Mouse (Mus musculus) ES-E14 (cell line): ENCODE results near the gene Abr. TPM values are rescaled to one million over a fixed set of nuclear protein-coding genes. Genes with fewer than 3 reads are reported as not detected.

Experiments
- DNase-seq: peaks from one replicate; pipeline ENCODE4 v3.0.0-alpha.2; 2013; ENCODE audit warnings: low read depth, low spot score
- H3K27ac ChIP-seq: 2 replicates; pipeline ENCODE4 v1.5.1; 2012; ENCODE audit warnings: low read depth, mild to moderate bottlenecking, low read length, moderate library complexity, mixed read lengths; ENCODE audit not compliant: poor library complexity, insufficient read depth, severe bottlenecking
- H3K36me3 ChIP-seq: 2 replicates; pipeline ENCODE4 v1.6.1; 2012; ENCODE audit warnings: mild to moderate bottlenecking, low read length, moderate library complexity, mixed read lengths; ENCODE audit not compliant: control insufficient read depth, poor library complexity, insufficient read depth, severe bottlenecking
- H3K4me1 ChIP-seq, 2 experiments: fragments of 150-350 bp in 1 of 2; sonication (generic) in 1 of 2; 2 replicates each; pipeline ENCODE4 v1.6.1; 2012; ENCODE audit warnings: low read length in 2 of 2, mild to moderate bottlenecking in 1 of 2, mixed read lengths in 1 of 2; ENCODE audit not compliant: control insufficient read depth in 2 of 2, insufficient read depth in 2 of 2, poor library complexity in 1 of 2
- H3K4me3 ChIP-seq, 2 experiments: fragments of 150-350 bp in 1 of 2; sonication (generic) in 1 of 2; 2 replicates each; pipeline ENCODE4 v1.5.1; 2012; ENCODE audit warnings: low read length in 2 of 2, low read depth in 1 of 2, mild to moderate bottlenecking in 1 of 2, mixed read lengths in 1 of 2; ENCODE audit not compliant: insufficient read depth in 1 of 2, poor library complexity in 1 of 2, severe bottlenecking in 1 of 2
- H3K9ac ChIP-seq: 2 replicates; pipeline ENCODE4 v1.6.1; 2012; ENCODE audit warnings: low read depth, mild to moderate bottlenecking, low read length, mixed read lengths; ENCODE audit not compliant: poor library complexity, insufficient read depth, severe bottlenecking
- H3K9me3 ChIP-seq: fragments of 150-350 bp; sonication (generic); 2 replicates; pipeline ENCODE4 v1.6.1; 2012; ENCODE audit warnings: low read depth, mild to moderate bottlenecking, low read length; ENCODE audit not compliant: control insufficient read depth, insufficient read depth
- CHD2 ChIP-seq: IDR thresholded peaks from 2 replicates; pipeline ENCODE4 v1.6.1; 2014; ENCODE audit warnings: mild to moderate bottlenecking, low read depth, low read length, inconsistent platforms
- HCFC1 ChIP-seq: IDR thresholded peaks from 2 replicates; pipeline ENCODE4 v1.6.1; 2012; ENCODE audit warnings: low read length, inconsistent platforms, borderline replicate concordance; ENCODE audit not compliant: insufficient read depth
- MAFK ChIP-seq: IDR thresholded peaks from 2 replicates; pipeline ENCODE4 v1.6.1; 2014; ENCODE audit warnings: mild to moderate bottlenecking, low read depth, low read length, inconsistent platforms; ENCODE audit not compliant: insufficient read depth
- ZC3H11A ChIP-seq: IDR thresholded peaks from 2 replicates; pipeline ENCODE4 v1.6.1; 2012; ENCODE audit warnings: low read depth, mild to moderate bottlenecking, inconsistent platforms, low read length, borderline replicate concordance
- ZNF384 ChIP-seq: IDR thresholded peaks from 2 replicates; pipeline ENCODE4 v1.6.1; 2012; ENCODE audit warnings: low read depth, low read length, inconsistent platforms
- in situ Hi-C, 2 experiments: fragments of 600-800 bp; cut with MboI; formaldehyde crosslinking; loops; one replicate each; pipeline ENCODE4 v1.15.1; 2025; ENCODE audit warnings: low sequenced_read_pairs in 2 of 2, inconsistent platforms in 1 of 2; ENCODE audit not compliant: unreplicated experiment in 2 of 2
- total RNA-seq: library from RNA; depleted of rRNA; stranded (reverse); fragments of 300-350 nt; gene quantifications from 2 replicates; pipeline ENCODE4 v1.2.3, GENCODE M21; 2012

The Abr gene
- total RNA-seq, 1 experiment: 28.6 TPM

DNA sequence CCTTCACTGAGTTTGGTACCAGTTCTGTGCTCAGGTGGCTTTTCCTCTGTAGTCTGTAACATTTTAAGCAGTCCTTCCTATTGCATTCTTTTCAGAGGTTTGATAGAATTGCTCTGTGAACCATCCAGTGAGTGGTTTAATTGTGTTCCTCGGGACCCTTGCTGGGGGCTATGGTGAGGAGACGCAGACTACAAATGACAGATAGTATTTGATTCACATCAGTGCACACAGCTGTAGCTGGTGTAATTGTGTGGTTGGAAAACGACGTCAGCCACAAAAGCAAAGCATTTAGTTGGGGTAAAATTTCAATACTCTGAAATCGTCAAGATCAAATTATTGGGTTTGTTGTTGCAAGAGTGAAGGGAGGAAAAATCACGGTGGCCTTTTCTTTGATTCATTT is 22.1 kb upstream of the Abr start:
- Histone ChIP-seq H3K9ac (no peak overlapping the region), H3K9me3 (no peaks in the 10 kb centered on the region), H3K4me1 (peaks cover 0 to 3% of the 10 kb centered on the region in 2 experiments; a peak in 2 of 4 replicates), H3K27ac (no peak overlapping the region), H3K4me3 (no peak overlapping the region), H3K36me3 (no peaks in the 10 kb centered on the region)
- TF ChIP-seq MAFK: no peak
- TF ChIP-seq CHD2: no peak
- no peak for TF ChIP-seq HCFC1
- no peak for TF ChIP-seq ZC3H11A
- TF ChIP-seq ZNF384: no peak
- in situ Hi-C loops: no loop called here
- no peak for DNase-seq

GRCm38 (mm10) chr11:76640231-76640630 is 18.1 kb upstream of the Abr start:
- H3K36me3 ChIP-seq: no peaks in the 10 kb centered on the region
- DNase-seq: no peak
- H3K4me3 ChIP-seq: no peak overlapping the region
- TF ChIP-seq MAFK (no peak), HCFC1 (no peak), ZNF384 (no peak), ZC3H11A (no peak), CHD2 (no peak)
- H3K4me1 ChIP-seq: no peaks in the 10 kb centered on the region
- in situ Hi-C loops: no loop called here
- H3K9me3 ChIP-seq: no peaks in the 10 kb centered on the region
- no peak overlapping the region for H3K9ac ChIP-seq
- H3K27ac ChIP-seq: no peak overlapping the region

DNA sequence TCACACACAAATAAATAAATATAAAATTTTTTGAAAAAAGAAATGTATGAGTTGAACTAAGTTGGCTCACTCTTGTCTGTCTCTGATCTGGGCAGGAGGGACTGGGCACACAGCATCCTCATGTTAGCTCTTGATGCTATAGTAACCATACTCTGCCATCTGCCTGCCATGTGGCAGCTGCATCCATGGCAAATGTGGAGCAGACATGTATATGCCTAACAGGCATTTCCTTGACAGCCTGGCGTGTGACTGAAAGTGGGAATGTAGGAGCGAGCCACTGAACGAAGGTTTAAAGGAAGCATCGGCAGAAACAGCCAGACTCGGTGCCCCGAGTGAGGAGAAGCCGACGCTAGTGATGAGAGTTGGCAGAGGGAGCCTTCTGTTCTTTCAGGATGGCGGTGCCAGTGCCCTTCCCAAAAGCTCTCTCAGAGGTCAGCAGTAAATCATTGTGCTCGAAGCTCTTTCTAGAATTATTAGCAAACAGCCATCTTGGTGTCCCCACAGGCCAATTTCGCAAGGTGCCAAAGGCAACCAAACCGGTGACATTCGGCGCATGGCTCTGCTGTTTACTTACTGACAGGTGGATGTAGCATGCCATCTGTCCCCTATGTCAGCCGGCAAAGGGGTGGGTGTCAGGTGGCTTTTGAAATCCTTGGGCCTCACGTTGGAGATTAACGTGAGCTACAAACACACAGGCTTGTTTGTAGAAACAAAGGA is 17.3 kb upstream of the Abr start:
- Histone ChIP-seq H3K36me3 (no peaks in the 10 kb centered on the region), H3K27ac (no peak overlapping the region), H3K4me3 (no peak overlapping the region), H3K4me1 (no peaks in the 10 kb centered on the region), H3K9ac (no peak overlapping the region), H3K9me3 (no peaks in the 10 kb centered on the region)
- no peak for DNase-seq
- in situ Hi-C loops: no loop called here
- TF ChIP-seq ZNF384 (no peak), CHD2 (no peak), HCFC1 (no peak), MAFK (no peak), ZC3H11A (no peak)

- no peak overlapping the region for H3K27ac ChIP-seq
- no peaks in the 10 kb centered on the region for H3K9me3 ChIP-seq
- H3K4me3 ChIP-seq: no peak overlapping the region
- in situ Hi-C loops: no loop called here
- no peak overlapping the region for H3K9ac ChIP-seq
- H3K36me3 ChIP-seq: no peaks in the 10 kb centered on the region
- TF ChIP-seq CHD2 (no peak), ZNF384 (no peak)
- H3K4me1 ChIP-seq: peaks cover 1 to 4% of the 10 kb centered on the region in 2 experiments; a peak in 2 of 4 replicates
- DNase-seq: no peak
These were observed 8.4 kb upstream of the Abr start for GRCm38 (mm10) chr11:76630487-76630886.

DNA sequence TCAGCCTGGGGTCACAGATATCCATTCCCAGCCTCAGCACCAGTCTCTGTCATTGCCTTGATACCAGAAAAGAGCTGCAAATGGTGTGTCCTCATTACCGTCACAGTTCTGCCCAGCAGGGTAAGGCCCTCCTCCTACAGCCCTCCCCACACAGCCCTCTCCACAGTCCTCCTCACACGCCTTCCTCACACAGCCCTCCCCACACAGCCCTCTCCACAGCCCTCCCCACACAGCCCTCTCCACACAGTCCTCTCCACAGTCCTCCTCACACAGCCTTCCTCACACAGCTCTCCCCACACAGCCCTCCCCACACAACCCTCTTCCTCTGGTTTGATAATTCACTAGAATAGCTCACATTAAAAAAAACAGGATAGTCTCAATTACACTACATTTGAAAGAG is 7.9 kb upstream of the Abr start:
- H3K27ac ChIP-seq: no peak overlapping the region
- H3K9me3 ChIP-seq: no peaks in the 10 kb centered on the region
- peaks cover 1 to 4% of the 10 kb centered on the region in 2 experiments; a peak in 2 of 4 replicates for H3K4me1 ChIP-seq
- H3K4me3 ChIP-seq: no peak overlapping the region
- H3K36me3 ChIP-seq: no peaks in the 10 kb centered on the region
- H3K9ac ChIP-seq: no peak overlapping the region
- in situ Hi-C loops: no loop called here
- DNase-seq: no peak
- TF ChIP-seq CHD2: no peak
